Mouse (Mus musculus) T-helper 1 cell (primary cell): Measurements from ENCODE around the gene Nfe2.
"Not testable (repeated sequence)": the region's sequence is repeated elsewhere in the genome, so short reads cannot be mapped to it uniquely, and the experiment has no call there.

Experiments
- in situ Hi-C: fragments of 300-600 bp; cut with MboI, MseI; formaldehyde crosslinking; loops from one replicate; pipeline ENCODE4 v1.15.1; 2025; ENCODE audit warnings: high pct_unique_total_duplicates

Nfe2 gene

DNA sequence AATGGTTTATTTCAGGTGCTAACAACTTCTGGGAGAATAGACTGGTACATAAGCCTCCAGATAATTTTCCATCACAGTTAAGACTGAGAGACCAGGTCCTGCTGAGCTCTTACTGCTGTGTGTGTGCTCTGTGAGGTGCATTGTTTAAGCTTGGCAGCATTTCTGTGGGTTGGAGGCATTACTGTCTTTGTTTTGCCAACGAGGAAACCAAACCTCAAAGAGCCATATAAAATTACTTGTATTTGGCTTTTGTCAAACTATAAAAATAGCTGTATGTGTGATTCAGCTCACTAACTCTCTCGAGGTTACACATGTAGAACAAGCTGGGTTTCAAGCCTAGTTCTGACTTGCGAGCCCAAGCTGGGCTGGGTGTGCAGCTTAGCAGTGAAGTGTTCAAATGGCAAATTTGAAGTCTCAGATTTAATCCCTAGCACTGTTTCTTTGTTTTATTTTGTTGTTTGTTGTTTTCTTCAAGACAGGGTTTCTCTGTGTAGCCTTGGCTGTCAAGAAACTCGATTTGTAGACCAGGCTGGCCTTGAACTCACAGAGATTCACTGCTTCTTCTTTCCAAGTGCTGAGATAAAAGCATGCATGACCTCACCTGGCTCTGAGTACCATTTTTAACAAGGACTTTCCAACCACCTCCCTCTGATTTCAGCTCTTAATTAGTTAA lies 34.6 kb upstream of the Nfe2 start:
- in situ Hi-C loops: no loop called here

DNA sequence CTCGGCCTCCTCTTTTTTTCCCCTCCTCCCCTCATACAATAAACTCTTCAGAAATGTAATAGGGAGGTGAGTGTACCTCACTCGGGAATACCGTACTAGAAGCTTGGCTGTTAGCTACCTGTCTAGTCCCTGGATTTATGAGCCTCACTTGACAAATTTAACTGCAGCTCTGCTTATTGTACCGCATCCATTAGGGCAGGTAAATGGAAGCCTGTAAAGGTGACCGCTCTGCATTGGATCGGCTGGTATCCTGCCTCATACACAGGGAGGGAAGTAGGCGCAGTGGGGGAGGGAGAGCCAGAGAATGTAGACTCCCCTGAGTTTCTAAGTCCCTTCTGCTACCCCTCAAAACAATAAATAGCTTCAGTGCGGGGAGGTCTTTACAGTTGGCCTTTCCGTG lies 32.6 kb upstream of the Nfe2 start:
- in situ Hi-C loops: no loop called here

DNA sequence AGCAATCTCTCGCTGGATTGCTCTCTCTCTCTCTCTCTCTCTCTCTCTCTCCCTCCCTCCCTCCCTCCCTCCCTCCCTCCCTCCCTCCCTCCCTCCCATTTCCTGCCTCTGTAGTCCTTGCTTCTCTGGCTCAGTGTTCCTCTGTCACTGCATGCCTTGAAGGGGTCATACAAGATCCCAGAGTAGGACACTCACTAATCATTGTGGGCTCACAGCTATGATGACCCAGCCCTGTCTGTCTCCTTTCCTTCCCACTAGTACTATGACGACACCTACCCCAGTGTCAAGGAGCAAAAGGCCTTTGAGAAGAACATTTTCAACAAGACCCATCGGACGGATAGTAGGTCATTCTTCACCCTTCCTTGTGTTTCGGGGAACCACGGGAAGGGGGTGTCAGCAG lies 32.2 kb upstream of the Nfe2 start:
- in situ Hi-C loops: no loop called here

DNA sequence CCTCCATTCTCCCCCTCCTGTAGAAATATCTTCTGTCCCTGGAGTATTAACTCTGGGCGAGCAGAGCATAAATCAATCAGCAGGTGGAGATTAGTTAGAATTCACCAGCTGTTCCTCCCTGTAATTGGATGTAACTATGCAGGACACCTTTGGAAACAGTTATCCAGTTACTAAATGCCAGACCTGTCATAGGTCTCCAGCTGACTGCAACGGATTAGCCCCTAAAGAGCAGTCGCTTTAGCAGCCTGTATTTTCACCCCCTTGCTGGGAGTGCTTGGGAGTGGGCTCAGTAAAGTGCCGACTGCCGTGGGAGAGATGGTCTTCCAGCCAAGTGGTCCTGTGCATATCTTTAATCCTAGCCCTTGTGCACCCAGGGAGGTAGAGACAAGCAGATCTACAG lies 31.4 kb upstream of the Nfe2 start:
- in situ Hi-C loops: no loop called here

DNA sequence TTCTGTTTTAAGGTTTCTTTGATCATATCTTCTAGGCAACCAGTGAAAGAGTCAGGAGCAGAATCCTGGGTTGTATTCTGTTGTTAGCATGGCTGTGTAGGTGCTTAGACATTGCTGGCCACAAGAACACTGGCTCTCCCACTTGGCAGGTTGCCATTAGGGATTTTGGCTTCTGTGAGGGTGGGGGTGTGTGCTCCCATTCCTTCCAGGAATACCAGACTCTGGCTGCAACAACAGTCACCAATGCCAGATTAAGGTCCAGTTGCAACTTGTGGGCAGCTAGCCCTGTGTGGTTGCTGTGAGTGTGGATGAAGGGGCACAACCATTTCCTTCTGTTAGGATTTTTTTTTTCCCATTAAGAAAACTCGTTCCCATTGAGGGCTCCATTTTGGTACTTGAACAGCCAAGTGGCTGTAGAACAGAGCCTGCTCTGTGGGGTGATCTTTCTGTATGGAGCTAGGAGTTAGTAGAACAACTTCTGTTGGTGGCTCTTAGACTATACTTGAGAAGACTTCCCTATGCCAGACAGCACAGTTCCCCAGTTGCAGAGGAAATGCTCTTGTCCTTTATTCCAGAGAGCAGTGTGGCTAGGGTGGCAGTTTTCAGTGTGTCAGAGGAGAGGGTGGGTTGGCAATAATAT lies 27.7 kb upstream of the Nfe2 start:
- in situ Hi-C loops: no loop called here

DNA sequence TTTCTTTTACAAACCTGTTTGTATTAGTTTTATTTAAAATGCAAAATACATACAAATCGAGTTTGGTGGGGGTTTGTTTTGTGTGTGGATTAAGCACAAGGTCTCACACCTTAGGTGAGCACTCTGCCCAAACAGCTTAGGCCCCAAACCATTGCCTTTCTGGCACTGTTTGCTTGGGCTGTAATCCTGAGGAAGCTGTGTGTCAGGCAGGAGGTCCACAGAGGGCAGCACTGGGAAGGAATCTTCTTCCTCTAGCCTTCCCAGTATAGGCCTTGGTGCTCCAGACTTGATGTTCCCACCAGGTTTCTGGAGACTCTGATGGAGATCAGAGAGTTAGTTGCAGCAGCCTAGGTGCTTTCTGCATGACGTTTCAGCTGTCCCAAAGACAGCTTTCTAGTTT lies 26.4 kb upstream of the Nfe2 start:
- in situ Hi-C loops: no loop called here

DNA sequence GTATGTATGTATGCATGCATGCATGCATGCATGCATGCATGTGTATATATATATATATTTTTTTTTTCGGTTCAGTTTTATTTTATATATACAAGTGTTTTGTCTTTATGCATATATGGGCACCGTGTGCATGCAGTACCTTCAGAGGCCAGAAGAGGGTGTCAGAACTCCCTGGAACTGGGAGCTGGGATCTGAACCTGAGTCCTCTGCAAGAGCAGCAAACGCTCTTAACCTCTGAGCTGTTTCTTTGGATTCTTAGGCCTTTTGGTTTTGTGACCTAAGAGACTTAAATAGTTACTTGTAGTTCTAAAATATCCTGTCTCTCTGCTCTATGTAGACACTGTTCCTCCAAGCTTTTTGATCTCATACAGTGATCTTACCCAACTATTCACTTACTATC lies 25.9 kb upstream of the Nfe2 start:
- in situ Hi-C loops: no loop called here

DNA sequence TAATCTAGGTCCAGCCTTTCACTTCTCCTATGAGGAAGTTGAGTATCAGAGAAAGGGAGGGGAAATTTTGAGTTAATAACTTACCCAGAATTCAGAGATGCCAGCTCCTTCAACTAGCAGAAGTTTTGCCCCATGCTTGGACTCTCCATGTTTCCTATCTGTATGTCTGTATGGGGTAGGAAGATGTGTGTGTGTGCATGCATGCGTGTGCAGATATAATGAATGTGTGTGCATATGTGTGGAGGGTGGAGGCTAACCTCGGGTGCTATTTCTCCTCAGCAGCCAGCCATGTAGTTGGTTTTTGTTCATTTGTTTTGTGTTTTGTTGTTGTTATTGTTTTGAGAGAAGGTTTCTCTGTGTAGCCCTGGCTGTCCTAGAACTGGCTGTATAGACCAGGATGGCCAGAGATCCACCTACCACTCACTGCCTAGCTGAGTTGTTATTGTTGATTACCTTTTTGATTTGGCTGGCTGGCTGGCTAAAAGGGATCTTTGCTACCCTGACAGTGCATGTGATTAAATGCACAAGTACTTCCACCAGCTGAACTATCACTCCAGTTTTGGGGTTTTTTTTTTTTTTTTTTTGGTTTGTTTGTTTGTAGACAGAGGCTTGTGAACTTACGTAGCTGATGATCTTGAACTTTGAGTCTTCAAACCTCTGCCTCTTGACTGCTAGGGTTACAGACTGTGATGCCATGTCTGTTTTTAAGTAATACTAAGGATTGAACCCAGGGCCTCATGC lies 23.4 kb upstream of the Nfe2 start:
- in situ Hi-C loops: no loop called here

- in situ Hi-C loops: no loop called here
Observed at GRCm38 (mm10) chr15:103280817-103281464, 22.7 kb upstream of the Nfe2 start.

- in situ Hi-C loops: no loop called here
Observed at GRCm38 (mm10) chr15:103279750-103280149, 21.5 kb upstream of the Nfe2 start.

DNA sequence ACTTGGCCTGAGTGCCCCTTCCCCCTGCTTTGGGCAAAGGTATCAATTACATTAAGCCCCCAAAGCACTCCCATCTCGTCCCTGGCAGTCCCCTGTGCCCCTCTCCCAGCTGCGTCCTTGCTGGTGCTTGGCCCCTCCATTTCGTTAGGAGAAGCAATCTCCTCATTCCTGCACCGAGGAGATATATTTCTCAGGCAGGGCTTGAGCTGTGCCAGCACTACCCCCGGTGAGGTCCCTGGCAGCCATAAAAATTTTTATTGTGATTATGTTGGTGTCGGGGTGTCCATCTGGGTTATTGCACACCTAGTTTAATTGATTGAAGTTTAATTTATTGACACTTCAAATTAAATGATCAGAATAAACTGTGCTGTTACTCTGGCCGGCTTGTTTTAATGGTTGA lies 19.7 kb upstream of the Nfe2 start:
- in situ Hi-C loops: no loop called here

- in situ Hi-C loops: not testable (repeated sequence)
Observed at GRCm38 (mm10) chr15:103275943-103276342, 17.7 kb upstream of the Nfe2 start.

- in situ Hi-C loops: loop anchor here (25.0 kb wide), 1 partner anchor 860 kb away; the partner anchor contains the start of gene Sp1
Observed at GRCm38 (mm10) chr15:103272419-103273279, 14.4 kb upstream of the Nfe2 start, which contains the start of gene Copz1. Gene Copz1, plus strand, starts transcription at chr15:103272714.

DNA sequence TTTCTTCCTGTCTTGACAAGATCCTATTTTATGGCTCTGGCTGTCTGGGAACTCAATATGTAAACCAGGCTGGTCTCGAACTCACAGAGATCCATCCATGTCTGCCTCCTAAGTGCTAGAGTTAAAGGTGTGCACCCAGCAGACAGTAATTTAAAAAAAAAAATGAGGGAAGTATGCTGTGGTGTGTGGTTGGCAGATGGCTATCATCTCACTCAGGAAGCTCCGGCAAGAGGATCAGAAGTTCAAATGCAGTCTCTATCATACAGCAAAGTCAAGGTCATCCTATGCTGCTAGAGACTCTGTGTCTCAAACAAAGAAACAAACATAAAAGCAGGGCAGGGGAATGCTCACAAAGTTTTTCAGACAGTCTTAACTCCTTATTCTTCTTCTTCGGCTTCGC lies 10.7 kb upstream of the Nfe2 start:
- in situ Hi-C loops: loop anchor here (25.0 kb wide), 1 partner anchor 857 kb away; the partner anchor contains the start of gene Sp1

- in situ Hi-C loops: loop anchor here (25.0 kb wide), 1 partner anchor 852 kb away; the partner anchor contains the start of gene Sp1
Observed at GRCm38 (mm10) chr15:103264794-103265193, 6.6 kb upstream of the Nfe2 start.

GRCm38 (mm10) chr15:103259989-103260388 lies 1.8 kb upstream of the Nfe2 start:
- in situ Hi-C loops: loop anchor here (25.0 kb wide), 1 partner anchor 848 kb away; the partner anchor contains the start of gene Sp1

GRCm38 (mm10) chr15:103259162-103259561 lies 959 bp upstream of the Nfe2 start:
- in situ Hi-C loops: loop anchor here (25.0 kb wide), 1 partner anchor 847 kb away; the partner anchor contains the start of gene Sp1

- in situ Hi-C loops: loop anchor here (25.0 kb wide), 1 partner anchor 844 kb away; the partner anchor contains the start of gene Sp1
Observed at GRCm38 (mm10) chr15:103256210-103256986, 1.8 kb downstream of the Nfe2 start.

DNA sequence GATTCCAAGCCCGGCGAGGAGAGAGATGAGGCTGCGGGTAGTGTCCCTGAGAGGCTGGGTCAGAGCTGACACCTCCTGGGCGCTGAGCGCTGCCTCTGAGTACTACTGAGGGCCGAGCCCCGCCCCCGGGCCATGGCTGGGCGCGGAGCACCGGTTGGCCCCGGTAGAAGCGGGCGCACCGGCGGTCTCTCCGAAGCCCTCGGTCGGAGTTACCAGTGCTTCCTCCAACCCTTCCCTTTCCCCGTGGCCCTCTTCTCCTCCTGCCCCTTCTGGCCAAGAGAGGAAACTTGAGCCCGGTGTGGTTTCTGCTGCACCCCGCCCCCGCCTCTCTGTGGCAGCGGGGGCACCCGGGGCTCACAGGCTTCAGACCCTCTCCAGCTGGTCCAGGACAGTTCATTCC lies 3.0 kb downstream of the Nfe2 start:
- in situ Hi-C loops: loop anchor here (25.0 kb wide), 1 partner anchor 843 kb away; the partner anchor contains the start of gene Sp1

DNA sequence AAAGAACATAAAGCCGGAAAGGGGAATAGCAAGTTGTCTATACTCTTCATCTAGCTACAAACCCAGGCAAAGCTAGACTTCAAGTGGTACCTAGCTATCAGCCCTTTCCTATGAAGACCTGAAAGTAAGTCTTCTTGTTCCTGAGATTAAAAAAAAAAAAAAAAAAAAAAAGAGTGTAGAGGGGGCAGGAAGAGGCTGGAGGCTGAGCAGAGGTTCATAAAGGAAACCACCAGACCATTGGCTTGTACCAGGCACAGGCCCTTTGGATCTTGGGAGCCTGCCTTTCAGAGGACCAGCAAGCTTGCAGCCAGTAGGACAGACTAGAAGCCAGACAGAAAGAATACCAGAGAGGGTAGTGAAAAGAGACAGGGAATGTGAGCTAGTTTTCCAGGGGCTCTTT lies 4.9 kb downstream of the Nfe2 start:
- in situ Hi-C loops: loop anchor here (5.0 to 25.0 kb wide), 2 partner anchors 59 to 841 kb away; partner anchors contain the start of genes Gpr84 and Sp1
